ENCODE assay signal across 7 mouse cellular contexts in genomic region chr10:71347964-71348636, GRCm38 (mm10). TPM values are rescaled to one million over a fixed set of nuclear protein-coding genes. Genes with fewer than 3 reads are reported as not detected.
DNase-seq lines count a peak whose midpoint lies in the region; ATAC-seq and TF ChIP-seq lines count a peak whose summit lies in the region.

No protein-coding gene starts in this region.

- no peak for TF ChIP-seq EP300 in heart, adult 2 months (IDR thresholded peaks at IDR 0.05; ENCODE audit: insufficient read depth, low read depth, low read length)

- H3K4me1 ChIP-seq in E14TG2a.4 (replicated peaks; ENCODE audit: low read depth, low read length), result peaks cover 76% of the 10 kb centered on the region
- H3K4me1 ChIP-seq in heart, adult 2 months (ENCODE audit: control insufficient read depth, insufficient read depth, low read length), result peaks cover 6% of the 10 kb centered on the region
- H3K4me1 ChIP-seq in intestine, postnatal 0 days (replicated peaks; ENCODE audit: control insufficient read depth, insufficient read depth, low read length), result peaks cover 5% of the 10 kb centered on the region; the same call in 1 of the 2 replicates
- peaks cover 25% of the 10 kb centered on the region for H3K4me1 ChIP-seq in lung, embryonic 16.5 days (replicated peaks; ENCODE audit: control insufficient read depth, insufficient read depth, low read length)

- H3K36me3 ChIP-seq in E14TG2a.4 (ENCODE audit: insufficient read depth, low read length), result peaks cover 40% of the 10 kb centered on the region
- no peaks in the 10 kb centered on the region for H3K36me3 ChIP-seq in heart, adult 2 months (ENCODE audit: control insufficient read depth, insufficient read depth, low read length)
- H3K36me3 ChIP-seq in intestine, postnatal 0 days (ENCODE audit: control insufficient read depth, insufficient read depth), result peaks cover 6% of the 10 kb centered on the region; the same call in 1 of the 2 replicates
- H3K36me3 ChIP-seq in lung, embryonic 16.5 days (ENCODE audit: control insufficient read depth, insufficient read depth, low read length), result no peaks in the 10 kb centered on the region

- peak; percentile 36 for ATAC-seq in intestine, postnatal 0 days
- peak; percentile 45 for ATAC-seq in lung, embryonic 16.5 days (ENCODE audit: low read depth)

- intact Hi-C loops in heart, adult 2 months (cut with DNase I), result loop anchor here (5.0 kb wide), 2 partner anchors 61 to 111 kb away; partner anchors contain the start of genes Tfam and Ube2d1

- no peak for TF ChIP-seq CTCF in E14TG2a.4 (conservative IDR thresholded peaks at IDR 0.05; ENCODE audit: low read length)
- peak; percentile 25 for TF ChIP-seq CTCF in heart, adult 2 months (IDR thresholded peaks at IDR 0.05)
- no peak for TF ChIP-seq CTCF in intestine, postnatal 0 days (IDR thresholded peaks at IDR 0.05; ENCODE audit: low read depth)

- no peak for TF ChIP-seq POLR2A in heart, adult 2 months (IDR thresholded peaks at IDR 0.05; ENCODE audit: insufficient read depth, low read depth, low read length)

- peaks cover 3% of the 10 kb centered on the region; the same call in 1 of the 2 replicates for H3K79me2 ChIP-seq in heart, adult 2 months (replicated peaks; ENCODE audit: control insufficient read depth, insufficient read depth, low read length)

- DNase-seq in 3T3-L1 (ENCODE audit: low read depth, low spot score), result peak; percentile 67
- DNase-seq in embryo, embryonic 9.5 days (ENCODE audit: extremely low spot score), result peak; percentile 64
- peak; percentile 68 to 74 for DNase-seq in heart, adult 2 months
- peak; percentile 58 for DNase-seq in ovary, postnatal 36 days (ENCODE audit: low spot score)

- peak overlapping the region; percentile 86 for H3K4me2 ChIP-seq in intestine, postnatal 0 days (replicated peaks; ENCODE audit: low read depth)
- H3K4me2 ChIP-seq in lung, embryonic 16.5 days (ENCODE audit: low read depth, low read length), result peak overlapping the region; percentile 83

- no peaks in the 10 kb centered on the region for H3K9me3 ChIP-seq in E14TG2a.4 (ENCODE audit: low read length)
- H3K9me3 ChIP-seq in intestine, postnatal 0 days (ENCODE audit: control insufficient read depth), result no peaks in the 10 kb centered on the region
- H3K9me3 ChIP-seq in lung, embryonic 16.5 days (ENCODE audit: control insufficient read depth, low read length), result no peaks in the 10 kb centered on the region

- peak overlapping the region; percentile 96 for H3K9ac ChIP-seq in heart, adult 2 months (ENCODE audit: low read depth, low read length)
- peak overlapping the region; percentile 93 for H3K9ac ChIP-seq in intestine, postnatal 0 days (ENCODE audit: low read depth, low read length)
- H3K9ac ChIP-seq in lung, embryonic 16.5 days (ENCODE audit: low read length), result peak overlapping the region; percentile 79

- H3K4me3 ChIP-seq in E14TG2a.4 (replicated peaks; ENCODE audit: low read length), result peak overlapping the region; percentile 95
- peak overlapping the region; percentile 96 for H3K4me3 ChIP-seq in heart, adult 2 months
- H3K4me3 ChIP-seq in intestine, postnatal 0 days (ENCODE audit: low read depth, low read length), result peak overlapping the region; percentile 93
- peak overlapping the region; percentile 71 for H3K4me3 ChIP-seq in lung, embryonic 16.5 days (ENCODE audit: low read length)

- no peaks in the 10 kb centered on the region for H3K27me3 ChIP-seq in E14TG2a.4 (ENCODE audit: insufficient read depth, low read length)
- no peaks in the 10 kb centered on the region for H3K27me3 ChIP-seq in heart, adult 2 months (ENCODE audit: control insufficient read depth, insufficient read depth, low read length)
- no peaks in the 10 kb centered on the region for H3K27me3 ChIP-seq in intestine, postnatal 0 days (replicated peaks; ENCODE audit: control insufficient read depth, insufficient read depth, low read length)
- H3K27me3 ChIP-seq in lung, embryonic 16.5 days (ENCODE audit: control insufficient read depth, insufficient read depth, low read depth, low read length), result no peaks in the 10 kb centered on the region

- H3K27ac ChIP-seq in heart, adult 2 months, result peak overlapping the region; percentile 94
- H3K27ac ChIP-seq in intestine, postnatal 0 days (ENCODE audit: low read depth, low read length), result peak overlapping the region; percentile 92
- peak overlapping the region; percentile 78 for H3K27ac ChIP-seq in lung, embryonic 16.5 days (ENCODE audit: low read length)

- WGBS in heart, adult 2 months, result under 1% methylated on average over 48 of the region's 48 CpGs
- WGBS in intestine, postnatal 0 days, result under 1% methylated on average over 45 of the region's 48 CpGs
- WGBS in lung, embryonic 16.5 days, result under 1% methylated on average over 47 of the region's 48 CpGs

RNA-seq across cellular contexts. Expression of gene Ipmk, which starts 0.5 kb away (rescaled TPM):
- total RNA-seq in heart, adult 2 months (2021), result 10 to 100 TPM; 12.6 to 17.9 TPM
- 5.0 and 8.5 TPM in 2 replicates for polyA plus RNA-seq in heart, adult 2 months (2012; rRNA removed)
- polyA plus RNA-seq in intestine, postnatal 0 days (2015; fragmentation: Nextera tagmentation; extraction: Ambion mirVana), result 32.4 and 36.6 TPM in 2 replicates
- 12.6 and 14.0 TPM in 2 replicates for polyA plus RNA-seq in lung, embryonic 16.5 days (2015; fragmentation: Nextera tagmentation; extraction: Ambion mirVana)

RNA-seq across cellular contexts. Expression of gene Cisd1, which starts 3.3 kb away (rescaled TPM):
- 100 to 1,000 TPM; 295 to 338 TPM for total RNA-seq in heart, adult 2 months (2021)
- polyA plus RNA-seq in heart, adult 2 months (2012; rRNA removed), result 203 and 212 TPM in 2 replicates
- 197 and 204 TPM in 2 replicates for polyA plus RNA-seq in intestine, postnatal 0 days (2015; fragmentation: Nextera tagmentation; extraction: Ambion mirVana)
- 82.1 and 88.9 TPM in 2 replicates for polyA plus RNA-seq in lung, embryonic 16.5 days (2015; fragmentation: Nextera tagmentation; extraction: Ambion mirVana)

Comparison
In these comparisons a context has a peak if more than half of its experiments do, and no peak if none do; other contexts are left out.
1. Peak in every context shown above with its lines: DNase-seq, ATAC-seq, H3K4me3 ChIP-seq and H3K27ac ChIP-seq.